Mouse (Mus musculus): ENCODE data around the gene Tnfsf12. TPM values are rescaled to one million over a fixed set of nuclear protein-coding genes. Genes with fewer than 3 reads are reported as not detected.
"Not testable (repeated sequence)": the region's sequence is repeated elsewhere in the genome, so short reads cannot be mapped to it uniquely, and the experiment has no call there.

Tnfsf12 gene
- polyA plus RNA-seq, 1 experiment = 5.5 TPM

DNA sequence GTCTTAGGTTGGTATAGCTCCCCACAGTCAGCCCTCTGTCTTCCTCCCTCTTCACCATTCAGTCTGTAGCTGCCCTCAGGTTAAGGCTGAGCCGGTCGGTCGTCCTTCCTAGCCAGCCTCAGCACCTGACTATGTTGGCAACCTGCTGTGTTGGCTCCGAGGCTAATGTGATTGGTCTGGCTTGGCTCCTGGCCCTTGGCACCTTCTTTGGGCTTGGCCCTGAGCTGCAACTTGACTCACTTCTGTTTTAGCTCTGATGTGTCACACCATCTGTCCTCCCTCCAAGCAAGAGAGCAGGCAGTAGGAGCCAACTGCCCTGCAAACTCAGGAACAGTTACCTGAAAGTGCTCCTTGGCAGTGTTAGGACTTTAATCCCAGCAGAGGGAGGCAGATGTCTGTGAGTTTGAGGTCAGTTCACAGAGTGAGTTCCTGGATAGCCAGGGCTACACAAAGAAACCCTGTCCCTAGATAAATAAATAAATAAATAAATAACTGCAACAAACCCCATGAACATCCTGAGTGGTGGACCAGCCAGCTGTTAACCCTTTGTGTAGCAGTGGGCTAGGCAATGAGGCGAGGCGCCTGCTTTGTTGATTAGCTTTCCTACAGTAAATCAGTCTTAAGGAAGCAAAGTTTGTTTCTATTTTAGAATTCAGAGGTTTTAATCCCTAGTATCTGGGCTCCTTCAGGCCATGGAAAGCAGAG is 11.3 kb upstream of the Tnfsf12 start:
- TF ChIP-seq SRF (IDR thresholded peaks at IDR 0.05; ENCODE audit: control insufficient read depth, insufficient read length, low read depth) (no peak), MYOG (IDR thresholded peaks at IDR 0.05; ENCODE audit: control insufficient read depth in 1 of 3, insufficient read depth in 1 of 3, insufficient read length in 2 of 3, low read depth in 2 of 3) (peak in 1 of 3 experiments; percentile 20)

DNA sequence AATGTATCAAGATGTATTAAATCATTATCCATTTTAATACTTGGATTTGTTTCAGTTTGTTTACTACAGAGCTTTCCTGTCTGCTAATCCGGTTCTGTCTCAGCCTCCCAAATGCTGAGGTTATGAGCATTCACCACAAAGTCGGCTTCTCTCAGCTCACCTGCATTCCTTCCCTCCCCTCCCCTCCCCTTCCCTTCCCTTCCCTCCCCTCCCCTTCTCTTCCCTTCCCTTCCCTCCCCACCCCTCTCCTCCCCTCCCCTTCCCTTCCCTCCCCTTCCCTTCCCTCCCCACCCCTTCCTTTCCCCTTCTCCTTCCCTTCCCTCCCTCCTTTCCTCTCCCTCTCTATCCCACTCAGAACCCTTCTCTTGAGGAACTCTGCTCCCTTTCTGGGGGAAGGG is 9.0 kb upstream of the Tnfsf12 start:
- TF ChIP-seq POLR2A (IDR thresholded peaks at IDR 0.05; ENCODE audit: insufficient read length, low read depth) (no peak), MAX (IDR thresholded peaks at IDR 0.05; ENCODE audit: low read depth) (no peak), TCF3 (IDR thresholded peaks at IDR 0.05; ENCODE audit: insufficient read length, low read depth) (no peak), POLR2AphosphoS2 (IDR thresholded peaks at IDR 0.05; ENCODE audit: insufficient read length, low read depth) (no peak), SRF (IDR thresholded peaks at IDR 0.05; ENCODE audit: control insufficient read depth, insufficient read length, low read depth) (no peak), REST (IDR thresholded peaks at IDR 0.05; ENCODE audit: insufficient read depth, insufficient read length) (no peak), MYOD1 (IDR thresholded peaks at IDR 0.05; ENCODE audit: control insufficient read depth in 1 of 3, insufficient read length in 2 of 3, low read depth in 2 of 3) (no peak), TCF12 (IDR thresholded peaks at IDR 0.05; ENCODE audit: insufficient read depth, poor library complexity, severe bottlenecking) (no peak), E2F4 (IDR thresholded peaks at IDR 0.05; ENCODE audit: insufficient read depth) (no peak), CEBPB (IDR thresholded peaks at IDR 0.05; ENCODE audit: insufficient read depth, poor library complexity, severe bottlenecking) (no peak), MYOG (IDR thresholded peaks at IDR 0.05; ENCODE audit: control insufficient read depth in 1 of 3, insufficient read depth in 1 of 3, insufficient read length in 2 of 3, low read depth in 2 of 3) (no peak), USF1 (IDR thresholded peaks at IDR 0.05; ENCODE audit: low read depth) (no peak)
- no peaks in the 10 kb centered on the region for H3K79me2 ChIP-seq (ENCODE audit: control insufficient read depth, insufficient read depth)
- H3K36me3 ChIP-seq (ENCODE audit: control insufficient read depth, insufficient read depth) = no peaks in the 10 kb centered on the region
- H3ac ChIP-seq (ENCODE audit: control insufficient read depth, insufficient read length) = no peak overlapping the region
- H3K4me2 ChIP-seq (ENCODE audit: low read depth) = no peak overlapping the region
- no peak overlapping the region for H3K4me3 ChIP-seq
- no peaks in the 10 kb centered on the region for H3K27me3 ChIP-seq (ENCODE audit: control insufficient read depth, insufficient read depth, insufficient read length)

More for the DNA sequence above, 11.3 kb upstream of the Tnfsf12 start:
- no peaks in the 10 kb centered on the region for H3K79me2 ChIP-seq (ENCODE audit: control insufficient read depth, insufficient read depth)
- no peak overlapping the region for H3K4me3 ChIP-seq
- no peaks in the 10 kb centered on the region for H3K36me3 ChIP-seq (ENCODE audit: control insufficient read depth, insufficient read depth)
- no peak overlapping the region for H3ac ChIP-seq (ENCODE audit: control insufficient read depth, insufficient read length)
- H3K4me2 ChIP-seq (ENCODE audit: low read depth) = no peak overlapping the region
- H3K27me3 ChIP-seq (ENCODE audit: control insufficient read depth, insufficient read depth, insufficient read length) = no peaks in the 10 kb centered on the region

DNA sequence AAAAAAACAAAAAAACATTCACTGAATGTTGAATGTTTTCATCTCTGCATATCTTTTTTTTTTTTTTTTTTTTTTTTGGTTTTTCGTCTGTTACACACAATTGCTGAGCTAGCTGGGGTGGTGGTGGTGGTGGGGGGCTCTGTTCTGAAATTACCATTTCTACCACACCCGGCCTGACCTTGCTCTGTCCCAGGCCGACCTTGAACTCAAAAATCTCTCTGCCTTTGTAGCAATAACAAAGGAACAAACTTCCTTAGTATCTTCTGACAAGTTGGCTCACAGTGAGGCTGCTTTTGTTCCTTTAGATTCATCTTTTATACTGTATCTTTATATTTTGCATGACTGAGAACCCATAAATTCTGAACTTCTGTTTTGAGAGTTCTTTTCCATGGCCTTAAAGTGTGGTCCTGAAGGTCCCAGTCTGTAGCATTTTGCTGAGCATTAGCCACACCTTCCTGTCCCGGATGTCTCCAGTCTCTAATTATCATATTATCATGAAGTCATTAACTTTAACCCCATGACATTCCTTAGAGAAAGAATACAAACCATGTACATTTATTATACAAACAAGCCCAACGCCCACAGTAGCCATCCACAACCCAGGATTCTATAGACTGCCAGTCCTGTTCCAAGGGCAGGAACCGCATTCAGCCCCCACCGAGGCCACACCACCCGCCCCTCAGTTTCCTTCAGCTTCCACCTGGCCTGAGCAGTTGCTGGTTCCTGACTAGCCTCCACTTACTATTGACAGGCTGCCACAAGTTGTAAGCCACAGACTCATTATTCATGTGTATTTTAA is 8.4 kb upstream of the Tnfsf12 start:
- Histone ChIP-seq H3K79me2 (ENCODE audit: control insufficient read depth, insufficient read depth) (no peaks in the 10 kb centered on the region), H3K27me3 (ENCODE audit: control insufficient read depth, insufficient read depth, insufficient read length) (no peaks in the 10 kb centered on the region), H3ac (ENCODE audit: control insufficient read depth, insufficient read length) (no peak overlapping the region), H3K4me3 (no peak overlapping the region), H3K4me2 (ENCODE audit: low read depth) (no peak overlapping the region), H3K36me3 (ENCODE audit: control insufficient read depth, insufficient read depth) (no peaks in the 10 kb centered on the region)
- TF ChIP-seq MYOD1 (IDR thresholded peaks at IDR 0.05; ENCODE audit: control insufficient read depth in 1 of 3, insufficient read length in 2 of 3, low read depth in 2 of 3) = peak in 1 of 3 experiments; percentile 6
- TF ChIP-seq SRF (IDR thresholded peaks at IDR 0.05; ENCODE audit: control insufficient read depth, insufficient read length, low read depth) = no peak

DNA sequence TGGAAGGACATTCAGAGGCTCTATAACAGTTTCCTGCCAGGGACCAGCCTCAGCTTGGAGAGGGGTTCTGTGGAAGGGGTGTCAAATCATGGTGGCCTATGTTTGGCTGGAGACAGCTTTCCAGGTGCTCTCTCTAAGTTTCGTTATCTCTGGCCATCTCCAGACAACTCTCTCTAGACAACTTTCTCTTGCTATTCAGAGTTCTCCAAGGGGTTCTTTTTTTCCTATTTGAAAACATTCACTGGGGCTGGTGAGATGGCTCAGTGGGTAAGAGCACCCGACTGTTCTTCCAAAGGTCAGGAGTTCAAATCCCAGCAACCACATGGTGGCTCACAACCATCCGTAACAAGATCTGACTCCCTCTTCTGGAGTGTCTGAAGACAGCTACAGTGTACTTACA is 7.7 kb upstream of the Tnfsf12 start:
- not testable (repeated sequence) for H3K36me3 ChIP-seq (ENCODE audit: control insufficient read depth, insufficient read depth); H3ac ChIP-seq (ENCODE audit: control insufficient read depth, insufficient read length); H3K79me2 ChIP-seq (ENCODE audit: control insufficient read depth, insufficient read depth); H3K27me3 ChIP-seq (ENCODE audit: control insufficient read depth, insufficient read depth, insufficient read length); H3K4me2 ChIP-seq (ENCODE audit: low read depth); H3K4me3 ChIP-seq

DNA sequence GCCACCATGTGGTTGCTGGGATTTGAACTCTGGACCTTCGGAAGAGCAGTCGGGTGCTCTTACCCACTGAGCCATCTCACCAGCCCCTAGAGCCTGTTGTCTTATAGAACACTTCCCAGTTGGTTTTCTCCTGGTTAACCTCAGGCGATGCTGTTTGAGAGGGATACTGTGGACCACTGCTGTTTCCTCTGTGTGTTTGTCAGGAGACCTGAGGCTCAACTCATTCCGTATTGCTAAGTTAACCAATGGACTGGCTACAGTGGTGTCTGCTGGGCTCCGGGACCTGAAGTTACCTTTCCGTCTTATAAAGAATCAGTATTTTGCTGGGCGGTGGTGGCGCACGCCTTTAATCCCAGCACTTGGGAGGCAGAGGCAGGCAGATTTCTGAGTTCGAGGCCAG is 7.2 kb upstream of the Tnfsf12 start:
- H3ac ChIP-seq (ENCODE audit: control insufficient read depth, insufficient read length); H3K79me2 ChIP-seq (ENCODE audit: control insufficient read depth, insufficient read depth); H3K36me3 ChIP-seq (ENCODE audit: control insufficient read depth, insufficient read depth); H3K4me2 ChIP-seq (ENCODE audit: low read depth); H3K27me3 ChIP-seq (ENCODE audit: control insufficient read depth, insufficient read depth, insufficient read length); H3K4me3 ChIP-seq: not testable (repeated sequence)

DNA sequence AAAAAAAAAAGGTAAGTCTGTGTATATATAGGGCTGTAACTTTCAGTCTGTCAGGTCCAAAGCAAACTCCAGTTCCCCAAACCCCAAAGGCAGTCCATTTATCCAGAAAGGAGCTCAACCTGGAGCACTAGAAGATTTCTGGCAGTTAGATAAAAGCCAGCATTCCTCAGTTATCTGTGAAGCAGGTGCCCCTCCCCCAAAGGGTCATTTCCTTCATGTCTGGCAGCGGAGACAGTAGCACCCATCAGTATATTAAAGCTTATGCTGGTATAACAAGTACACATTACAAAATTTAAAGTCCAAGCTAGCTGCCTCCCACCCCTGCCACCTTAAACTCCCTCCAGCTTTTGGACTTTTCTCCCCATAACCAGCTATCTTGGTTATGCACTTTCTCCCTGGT is 3.9 kb upstream of the Tnfsf12 start:
- Histone ChIP-seq H3K4me3 (no peak overlapping the region), H3ac (ENCODE audit: control insufficient read depth, insufficient read length) (no peak overlapping the region), H3K4me2 (ENCODE audit: low read depth) (no peak overlapping the region), H3K79me2 (ENCODE audit: control insufficient read depth, insufficient read depth) (no peaks in the 10 kb centered on the region), H3K27me3 (ENCODE audit: control insufficient read depth, insufficient read depth, insufficient read length) (no peaks in the 10 kb centered on the region), H3K36me3 (ENCODE audit: control insufficient read depth, insufficient read depth) (no peaks in the 10 kb centered on the region)
- TF ChIP-seq TCF12 (IDR thresholded peaks at IDR 0.05; ENCODE audit: insufficient read depth, poor library complexity, severe bottlenecking) = no peak
- no peak for TF ChIP-seq REST (IDR thresholded peaks at IDR 0.05; ENCODE audit: insufficient read depth, insufficient read length)
- TF ChIP-seq E2F4 (IDR thresholded peaks at IDR 0.05; ENCODE audit: insufficient read depth) = no peak
- TF ChIP-seq SRF (IDR thresholded peaks at IDR 0.05; ENCODE audit: control insufficient read depth, insufficient read length, low read depth) = no peak
- TF ChIP-seq MAX (IDR thresholded peaks at IDR 0.05; ENCODE audit: low read depth) = no peak
- no peak for TF ChIP-seq MYOD1 (IDR thresholded peaks at IDR 0.05; ENCODE audit: control insufficient read depth in 1 of 3, insufficient read length in 2 of 3, low read depth in 2 of 3)
- TF ChIP-seq MYOG (IDR thresholded peaks at IDR 0.05; ENCODE audit: control insufficient read depth in 1 of 3, insufficient read depth in 1 of 3, insufficient read length in 2 of 3, low read depth in 2 of 3) = no peak
- TF ChIP-seq POLR2A (IDR thresholded peaks at IDR 0.05; ENCODE audit: insufficient read length, low read depth) = no peak
- no peak for TF ChIP-seq TCF3 (IDR thresholded peaks at IDR 0.05; ENCODE audit: insufficient read length, low read depth)
- no peak for TF ChIP-seq POLR2AphosphoS2 (IDR thresholded peaks at IDR 0.05; ENCODE audit: insufficient read length, low read depth)
- no peak for TF ChIP-seq CEBPB (IDR thresholded peaks at IDR 0.05; ENCODE audit: insufficient read depth, poor library complexity, severe bottlenecking)
- no peak for TF ChIP-seq USF1 (IDR thresholded peaks at IDR 0.05; ENCODE audit: low read depth)
